Mouse (Mus musculus) urinary bladder, postnatal 36 days (tissue): Measurements from ENCODE around the gene Itgb1.

Experiments
- DNase-seq, 2 experiments: peaks; one replicate each; pipeline ENCODE4 v3.0.0; 2022; ENCODE audit warnings: low spot score in 2 of 2, mixed read lengths in 1 of 2

Itgb1 gene

GRCm38 (mm10) chr8:128685507-128686428, at the start of gene Itgb1:
Itgb1 (plus strand) TSS chr8:128685654.
- DNase-seq, result peak; percentile 86 to 94

DNA sequence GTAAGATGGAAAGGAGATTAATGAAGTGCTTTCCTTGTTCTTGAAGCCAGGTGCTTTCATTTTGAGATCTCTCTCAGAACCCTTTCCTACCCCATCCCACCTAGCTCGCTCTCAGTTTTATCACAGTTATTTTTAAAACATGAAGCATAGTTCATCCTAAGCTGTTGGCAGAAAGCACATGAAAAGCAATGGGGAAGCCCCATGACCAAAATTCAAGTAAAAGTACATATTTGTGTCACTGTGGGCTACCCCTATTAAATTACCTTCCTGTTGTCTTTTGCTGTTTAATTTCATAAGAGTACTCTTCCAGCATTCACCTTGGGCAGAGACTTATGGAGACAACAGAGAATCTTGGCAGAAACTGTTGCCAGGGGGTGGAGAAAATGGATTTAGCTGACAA, 42.4 kb upstream of the Itgb1 start:
- no peak for DNase-seq

- DNase-seq, result no peak
These were observed 40.0 kb upstream of the Itgb1 start for GRCm38 (mm10) chr8:128645452-128645851.

GRCm38 (mm10) chr8:128646456-128646855, 39.0 kb upstream of the Itgb1 start:
- no peak for DNase-seq

DNA sequence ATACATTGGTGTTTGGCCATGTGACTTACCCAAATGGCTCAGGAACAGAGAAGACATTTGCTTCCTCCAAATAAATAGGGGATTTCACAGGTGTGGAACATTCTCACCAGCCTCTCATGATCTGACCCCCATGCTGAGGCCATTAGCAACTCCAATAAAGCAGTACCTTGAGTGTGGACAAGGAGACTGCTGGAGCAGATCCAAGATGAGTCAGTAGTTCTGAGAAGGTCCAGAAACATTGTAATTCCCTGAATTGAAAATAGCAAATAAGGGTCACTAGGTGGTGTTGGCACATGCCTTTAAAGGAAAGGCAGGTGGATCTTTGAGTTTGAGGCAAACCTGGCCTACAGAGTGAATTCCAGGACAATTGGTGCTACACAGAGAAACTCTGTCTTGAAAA, 37.4 kb upstream of the Itgb1 start:
- no peak for DNase-seq

DNA sequence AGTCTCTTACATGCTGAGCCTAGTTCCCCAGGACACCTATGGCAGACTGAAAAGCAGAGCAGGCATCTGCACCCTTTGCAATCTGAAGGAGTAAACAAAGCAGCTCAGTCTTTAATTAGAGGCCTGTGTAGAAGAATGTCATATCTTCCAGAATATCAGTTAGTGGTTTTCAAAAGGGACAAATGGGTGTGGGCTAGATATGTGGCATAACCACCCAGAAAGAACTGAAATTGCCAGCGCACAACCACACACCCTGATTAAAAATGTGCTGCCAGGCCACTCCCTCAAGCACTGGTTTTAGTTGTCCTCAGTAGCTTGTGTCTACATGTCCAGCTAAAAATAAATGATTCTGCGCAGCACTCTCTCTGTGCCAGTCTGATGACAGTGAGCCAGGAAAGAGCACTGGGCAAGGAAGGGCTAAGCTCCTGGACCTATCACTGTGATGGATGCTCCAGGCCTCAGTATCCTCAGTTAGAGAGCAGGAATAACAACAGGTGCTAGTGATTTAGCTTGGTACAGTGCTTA, 35.1 kb upstream of the Itgb1 start:
- DNase-seq, result peak; percentile 13 to 20

DNA sequence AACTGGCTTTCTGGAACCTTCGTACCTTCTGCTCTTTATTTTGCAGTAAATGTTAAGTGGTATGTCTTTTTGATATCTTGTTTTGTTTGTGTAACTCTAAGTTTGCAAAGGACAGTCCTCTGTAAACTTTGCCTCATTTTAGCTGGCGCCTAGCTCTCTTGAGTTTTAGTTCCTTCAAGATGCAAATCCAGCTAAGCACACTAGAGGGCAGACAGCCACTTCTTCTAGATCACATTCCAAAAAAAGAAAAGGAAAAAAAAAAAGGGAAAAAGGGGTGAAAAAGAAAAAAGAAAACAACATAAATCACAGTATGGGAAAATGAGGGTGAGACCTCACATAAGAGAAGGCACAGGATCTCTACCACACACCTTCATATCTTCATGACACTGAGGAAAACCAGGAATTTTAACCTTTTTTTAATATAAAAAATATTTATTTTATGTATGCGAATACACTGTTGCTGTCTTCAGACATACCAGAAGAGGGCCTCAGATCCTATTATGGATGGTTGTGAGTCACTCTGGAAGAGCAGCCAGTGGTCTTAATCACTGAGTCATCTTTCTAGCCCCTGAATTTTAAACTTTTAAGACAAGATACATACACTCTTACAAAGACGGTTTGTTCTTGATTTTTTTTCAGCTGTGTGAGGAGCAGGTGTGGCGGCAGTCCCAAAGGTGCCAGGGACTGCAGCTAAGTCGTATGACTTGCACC, 32.9 kb upstream of the Itgb1 start:
- DNase-seq, result peak in 1 of 2 experiments; percentile 19

DNA sequence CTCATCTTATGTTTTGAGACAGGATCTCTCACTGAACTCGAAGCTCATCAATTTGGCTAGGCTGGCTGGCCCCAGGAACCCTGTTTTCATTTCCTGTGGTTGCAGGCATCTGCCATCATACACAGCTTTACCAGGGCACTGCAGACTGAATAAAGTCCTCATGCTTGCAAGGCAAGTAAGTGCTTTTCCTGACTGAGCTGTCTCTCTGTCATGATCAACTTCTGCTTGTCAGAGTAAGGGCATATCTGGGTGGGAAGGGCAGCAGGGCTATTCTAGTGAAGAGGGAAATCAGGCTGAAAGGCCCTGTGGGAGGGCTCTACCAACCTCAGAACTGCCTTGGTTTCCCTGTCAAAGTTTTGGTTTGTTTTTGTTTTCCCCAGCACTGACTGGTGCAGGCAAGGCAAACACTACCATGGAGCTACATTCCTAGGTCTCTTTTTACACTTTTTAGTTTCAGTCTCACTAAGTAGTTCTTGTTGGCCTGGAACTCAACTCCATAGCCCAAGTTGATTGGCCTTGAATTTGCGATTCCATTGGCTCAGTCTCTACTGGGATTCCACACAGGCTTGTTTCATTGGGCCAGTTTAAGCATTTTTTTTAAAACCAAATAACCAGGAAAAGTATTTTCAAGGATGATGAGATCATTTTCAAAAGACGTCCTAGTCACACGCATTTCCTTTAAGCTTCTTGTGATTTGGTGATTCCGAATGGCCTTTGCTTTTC, 31.7 kb upstream of the Itgb1 start:
- no peak for DNase-seq

DNA sequence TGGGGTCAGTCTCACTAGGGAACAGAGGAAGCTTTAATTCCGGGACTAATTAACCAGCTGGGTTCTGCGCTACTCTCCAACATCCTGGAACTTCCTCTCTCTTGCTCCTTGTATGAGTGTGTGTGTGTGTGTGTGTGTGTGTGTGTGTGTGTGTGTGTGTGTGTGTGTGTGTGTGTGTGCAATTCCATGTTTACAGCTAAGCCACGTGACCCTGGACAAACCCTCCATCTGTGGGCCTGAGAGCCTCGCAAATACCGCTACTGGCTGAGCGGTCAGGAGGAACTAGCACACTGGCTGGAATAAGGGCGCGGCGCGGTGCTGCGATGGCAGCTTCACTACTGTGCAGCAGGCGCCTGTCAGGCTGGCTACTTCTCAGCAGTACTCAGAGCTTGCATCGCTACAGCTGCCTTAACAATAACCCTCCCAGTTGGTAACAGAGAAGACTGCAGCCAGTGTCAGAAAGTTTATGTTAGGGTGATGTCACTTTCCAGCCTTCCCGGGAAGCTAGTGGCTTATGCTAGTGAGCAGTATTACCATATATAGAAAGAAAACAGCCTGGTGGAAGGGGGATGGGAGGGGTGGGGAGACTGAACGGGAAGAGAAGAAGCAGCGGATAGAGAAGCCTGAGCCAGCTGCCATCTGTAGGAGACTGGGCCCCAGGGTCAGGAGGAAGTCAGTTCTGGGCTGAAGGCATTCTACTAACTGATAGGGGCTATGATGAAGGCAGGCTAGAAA, 30.9 kb upstream of the Itgb1 start:
- DNase-seq, result peak; percentile 52 to 69

- no peak for DNase-seq
These were observed 23.3 kb upstream of the Itgb1 start for GRCm38 (mm10) chr8:128662144-128662543.

DNA sequence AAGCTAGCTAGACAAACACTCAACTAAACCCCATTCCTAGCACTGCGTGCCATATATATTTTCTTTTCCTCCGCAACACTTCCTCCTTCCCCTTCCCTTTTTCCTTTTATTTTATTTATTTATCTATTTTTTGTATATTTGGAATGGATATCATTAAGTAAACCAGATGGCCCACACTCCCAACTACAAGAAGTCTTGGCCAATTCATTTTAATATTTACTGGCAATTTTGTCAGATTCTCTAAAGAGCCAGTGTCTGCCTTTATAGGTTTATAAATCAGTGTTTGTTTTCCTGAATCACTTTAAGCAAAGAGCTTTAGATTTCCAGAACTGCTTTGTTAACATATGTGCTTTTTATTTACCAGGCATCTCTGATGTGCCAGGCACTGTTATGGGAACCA, 22.8 kb upstream of the Itgb1 start:
- DNase-seq, result no peak

GRCm38 (mm10) chr8:128663106-128663505, 22.3 kb upstream of the Itgb1 start:
- DNase-seq, result no peak

GRCm38 (mm10) chr8:128666576-128667263, 18.7 kb upstream of the Itgb1 start:
- DNase-seq, result no peak

GRCm38 (mm10) chr8:128671813-128672212, 13.6 kb upstream of the Itgb1 start:
- DNase-seq, result no peak

DNA sequence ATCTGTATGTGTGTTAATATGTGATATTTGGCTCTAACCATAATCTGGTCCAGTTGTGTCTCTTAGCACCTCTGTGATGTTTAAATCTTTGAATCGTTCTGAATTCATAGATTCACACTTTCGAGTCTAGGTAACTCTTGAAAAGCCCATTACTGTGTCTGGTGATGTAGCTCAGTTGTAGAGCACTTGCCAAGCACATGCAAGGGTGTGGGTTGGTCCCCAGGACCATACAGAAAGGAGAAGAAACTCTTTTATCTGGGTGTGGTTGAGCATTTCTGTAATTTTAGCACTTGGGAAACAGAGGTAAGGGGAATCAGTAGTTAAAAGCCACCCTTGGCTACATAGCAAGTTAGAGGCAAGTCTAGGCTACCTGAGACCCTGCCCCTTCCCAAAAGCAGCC, 13.0 kb upstream of the Itgb1 start:
- no peak for DNase-seq

- no peak for DNase-seq
These were observed 12.5 kb upstream of the Itgb1 start for GRCm38 (mm10) chr8:128672950-128673349.

GRCm38 (mm10) chr8:128675848-128676629, 9.4 kb upstream of the Itgb1 start:
- DNase-seq, result no peak

GRCm38 (mm10) chr8:128679909-128680308, 5.5 kb upstream of the Itgb1 start:
- peak in 1 of 2 experiments; percentile 13 for DNase-seq

GRCm38 (mm10) chr8:128680548-128681325, 4.7 kb upstream of the Itgb1 start:
- DNase-seq, result no peak
